Mouse (Mus musculus): ENCODE results near the gene Entpd8.

DNA sequence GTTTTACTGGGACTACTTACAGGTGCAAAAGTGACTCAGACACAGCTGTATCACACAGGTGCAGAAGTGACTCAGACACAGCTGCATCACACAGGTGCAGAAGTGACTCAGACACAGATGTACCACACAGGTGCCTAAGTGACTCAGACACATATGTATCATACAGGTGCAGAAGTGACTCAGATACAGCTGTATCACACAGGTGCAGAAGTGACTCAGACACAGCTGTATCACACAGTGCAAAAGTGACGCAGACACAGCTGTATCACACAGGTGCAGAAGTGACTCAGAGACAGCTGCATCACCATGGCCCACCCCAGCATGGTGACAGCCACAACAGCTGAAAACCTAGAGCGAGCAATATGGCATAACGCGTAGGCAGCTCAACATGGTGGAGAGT, 45.1 kb upstream of the Entpd8 start:
- TF ChIP-seq CTCF (IDR thresholded peaks at IDR 0.05; ENCODE audit: extremely low read depth, insufficient read depth, insufficient read length, insufficient replicate concordance) (no peak), POLR2A (IDR thresholded peaks at IDR 0.05; ENCODE audit: low read depth, low read length) (no peak)
